Mouse (Mus musculus) erythroblast, embryonic 14.5 days (primary cell): ENCODE results near the gene Acsbg1. TPM values are rescaled to one million over a fixed set of nuclear protein-coding genes. Genes with fewer than 3 reads are reported as not detected.

Source experiments
- H3K27me3 ChIP-seq: 2 replicates; pipeline ENCODE4 v1.6.1; 2012; ENCODE audit warnings: inconsistent platforms; ENCODE audit not compliant: control insufficient read depth
- H3K36me3 ChIP-seq: 2 replicates; pipeline ENCODE4 v1.6.1; 2012; ENCODE audit warnings: mild to moderate bottlenecking, inconsistent platforms; ENCODE audit not compliant: control insufficient read depth
- H3K4me1 ChIP-seq: 2 replicates; pipeline ENCODE4 v1.6.1; 2012; ENCODE audit warnings: inconsistent platforms; ENCODE audit not compliant: control insufficient read depth
- H3K4me3 ChIP-seq: replicated peaks from 2 replicates; pipeline ENCODE3; 2012; ENCODE audit warnings: moderate library complexity, mild to moderate bottlenecking, inconsistent platforms
- H3K9me3 ChIP-seq: 2 replicates; pipeline ENCODE4 v1.6.1; 2012; ENCODE audit warnings: low read length, inconsistent platforms, mixed read lengths; ENCODE audit not compliant: control insufficient read depth
- GATA1 ChIP-seq: IDR thresholded peaks from 2 replicates; pipeline ENCODE4 v1.6.1; 2012; ENCODE audit warnings: low read length, inconsistent platforms, mixed read lengths
- TAL1 ChIP-seq: IDR thresholded peaks from 3 replicates; pipeline ENCODE4 v1.6.1; 2012; ENCODE audit warnings: low read length, inconsistent platforms, mixed read lengths
- polyA plus RNA-seq: library from polyadenylated mRNA; stranded (reverse); fragments of >175 nt; gene quantifications from 2 replicates; pipeline ENCODE4 v1.2.3, GENCODE M21; 2012

Acsbg1 gene
- polyA plus RNA-seq, 1 experiment = not detected

- TF ChIP-seq TAL1 (no peak), GATA1 (no peak)
- H3K27me3 ChIP-seq = no peaks in the 10 kb centered on the region
- peaks cover 4% of the 10 kb centered on the region for H3K36me3 ChIP-seq
- H3K4me1 ChIP-seq = peaks cover 41% of the 10 kb centered on the region
- no peaks in the 10 kb centered on the region for H3K9me3 ChIP-seq
- no peak overlapping the region for H3K4me3 ChIP-seq
Measured at GRCm38 (mm10) chr9:54583712-54584111, 78.0 kb downstream of the Acsbg1 start.

GRCm38 (mm10) chr9:54571130-54571839, 90.4 kb downstream of the Acsbg1 start:
- Histone ChIP-seq H3K36me3 (no peaks in the 10 kb centered on the region), H3K4me1 (peaks cover 7% of the 10 kb centered on the region), H3K9me3 (no peaks in the 10 kb centered on the region), H3K27me3 (no peaks in the 10 kb centered on the region), H3K4me3 (no peak overlapping the region)
- no peak for TF ChIP-seq GATA1
- TF ChIP-seq TAL1 = no peak

DNA sequence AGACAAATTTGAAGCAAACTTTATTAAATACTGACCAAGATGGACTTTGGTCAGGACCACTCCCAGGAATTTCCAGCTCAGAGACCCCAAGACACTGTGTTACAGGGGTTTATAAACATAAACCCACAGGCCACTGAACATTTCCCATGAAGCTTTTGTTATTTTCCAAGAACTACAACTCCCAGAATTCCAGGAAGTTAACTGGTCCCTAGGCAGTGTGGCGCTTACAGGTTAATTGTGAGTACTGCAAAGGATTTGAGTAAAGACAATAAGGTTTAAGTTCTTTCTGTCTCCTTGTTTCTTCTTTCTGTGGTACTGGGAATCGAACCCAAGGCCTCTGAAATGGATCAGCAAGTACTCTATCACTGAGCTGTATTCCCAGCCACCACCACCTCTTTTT, 92.9 kb downstream of the Acsbg1 start:
- Histone ChIP-seq H3K4me1 (peaks cover 9% of the 10 kb centered on the region), H3K9me3 (no peaks in the 10 kb centered on the region), H3K27me3 (no peaks in the 10 kb centered on the region), H3K4me3 (no peak overlapping the region), H3K36me3 (no peaks in the 10 kb centered on the region)
- TF ChIP-seq TAL1 (no peak), GATA1 (no peak)

DNA sequence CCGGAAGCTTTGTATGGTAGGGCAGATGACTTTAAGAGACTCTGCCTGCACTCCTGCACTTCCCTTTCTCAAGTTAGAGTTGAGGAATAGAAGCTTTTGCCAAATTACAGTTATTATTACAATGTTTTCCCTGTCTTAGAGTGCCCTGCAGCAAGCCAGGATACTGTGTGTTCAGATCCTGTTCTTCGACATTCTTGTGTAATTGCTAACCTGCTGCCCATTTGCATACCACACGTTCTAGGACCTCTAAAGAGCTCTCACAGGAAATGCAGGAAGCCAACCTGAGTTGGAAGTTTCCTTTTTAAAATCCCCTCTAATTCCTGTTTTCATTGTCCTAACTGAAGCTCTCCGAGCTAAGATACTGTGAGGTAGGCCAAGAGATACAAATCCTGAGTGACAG, 94.7 kb downstream of the Acsbg1 start:
- H3K27me3 ChIP-seq = no peaks in the 10 kb centered on the region
- peaks cover 12% of the 10 kb centered on the region for H3K4me1 ChIP-seq
- H3K9me3 ChIP-seq = no peaks in the 10 kb centered on the region
- TF ChIP-seq TAL1 = no peak
- H3K36me3 ChIP-seq = no peaks in the 10 kb centered on the region
- H3K4me3 ChIP-seq = no peak overlapping the region

DNA sequence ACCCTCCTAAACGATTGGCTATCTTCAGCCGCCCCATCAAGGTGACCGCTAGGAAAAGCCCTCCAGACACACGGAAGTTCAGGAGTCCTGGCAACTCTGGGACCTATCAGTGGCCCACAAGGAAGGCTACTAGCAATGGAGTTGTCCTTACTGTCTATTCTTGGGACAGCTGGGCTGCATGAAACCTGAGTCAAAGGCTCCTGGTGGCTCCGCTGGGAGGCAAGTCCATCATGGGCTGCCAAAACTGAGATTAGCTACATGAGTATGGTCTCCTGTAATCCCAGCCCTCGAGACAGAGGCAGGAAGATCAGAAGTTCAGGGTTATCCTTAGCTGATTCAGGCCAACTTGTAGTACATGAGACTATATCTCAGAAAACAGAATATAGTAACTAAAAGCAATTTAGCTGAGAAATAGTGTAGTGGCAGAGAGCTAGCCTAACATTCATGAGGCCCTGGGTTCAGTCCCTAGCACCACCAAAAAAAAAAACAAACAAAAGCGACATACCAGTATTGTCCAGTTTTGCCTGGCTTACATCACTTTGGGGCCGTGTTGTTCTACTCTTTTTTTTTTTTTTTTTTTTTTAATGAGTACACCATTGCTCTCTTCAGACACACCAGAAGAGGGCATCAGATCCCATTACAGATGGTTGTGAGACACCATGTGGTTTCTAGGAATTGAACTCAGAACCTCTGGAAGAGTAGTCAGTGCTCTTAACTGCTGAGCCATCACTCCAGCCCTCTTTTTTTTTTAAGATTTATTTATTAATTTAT, 100.7 kb downstream of the Acsbg1 start:
- peaks cover 20% of the 10 kb centered on the region for H3K4me1 ChIP-seq
- peaks cover 15% of the 10 kb centered on the region for H3K27me3 ChIP-seq
- H3K9me3 ChIP-seq = no peaks in the 10 kb centered on the region
- no peaks in the 10 kb centered on the region for H3K36me3 ChIP-seq
- no peak overlapping the region for H3K4me3 ChIP-seq
- TF ChIP-seq TAL1 (no peak), GATA1 (no peak)

DNA sequence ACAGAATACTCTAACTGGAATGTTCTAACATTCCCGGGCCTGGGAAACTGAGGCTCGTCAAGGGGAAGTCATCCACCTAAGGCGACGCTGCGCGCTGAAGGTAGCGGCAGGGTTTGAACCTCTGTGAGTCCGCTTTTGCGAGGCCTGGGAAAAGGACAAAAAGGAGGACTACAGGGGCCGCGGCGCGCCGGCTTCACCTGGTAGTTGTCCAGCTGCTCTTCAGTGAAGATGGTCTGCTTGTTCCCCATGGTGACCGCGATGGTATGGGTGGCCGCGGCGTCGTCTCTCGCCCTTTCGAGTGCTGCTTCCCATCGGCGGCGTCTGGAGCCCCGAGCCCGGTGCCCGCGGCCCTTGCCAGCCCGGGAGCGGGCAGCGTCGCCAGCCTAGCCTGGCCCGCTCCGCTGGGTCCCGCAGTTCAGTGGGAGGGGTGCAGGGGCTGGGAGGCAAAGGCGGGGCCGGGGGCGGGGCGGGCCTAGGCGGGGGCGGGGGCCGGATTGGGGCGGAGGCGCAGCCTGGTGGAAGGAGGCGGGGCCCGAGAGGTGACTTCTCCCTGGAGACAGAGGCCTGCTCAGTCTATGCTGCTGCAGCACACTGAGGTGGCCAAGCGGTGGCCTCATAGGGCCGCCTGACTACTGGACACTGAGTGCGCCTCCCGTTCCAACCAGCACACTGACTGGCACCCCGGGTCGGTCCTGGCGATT, 101.7 kb downstream of the Acsbg1 start, which contains the start of gene Cib2:
Cib2 (minus strand) TSS at position 448 of the 701 bp plus-strand sequence.
- H3K9me3 ChIP-seq = no peaks in the 10 kb centered on the region
- no peaks in the 10 kb centered on the region for H3K36me3 ChIP-seq
- TF ChIP-seq GATA1 = no peak
- TF ChIP-seq TAL1 = no peak
- peak within 1 kb of the TSS; percentile 61 for H3K4me3 ChIP-seq
- peaks cover 15% of the 10 kb centered on the region for H3K27me3 ChIP-seq
- peaks cover 18% of the 10 kb centered on the region for H3K4me1 ChIP-seq

DNA sequence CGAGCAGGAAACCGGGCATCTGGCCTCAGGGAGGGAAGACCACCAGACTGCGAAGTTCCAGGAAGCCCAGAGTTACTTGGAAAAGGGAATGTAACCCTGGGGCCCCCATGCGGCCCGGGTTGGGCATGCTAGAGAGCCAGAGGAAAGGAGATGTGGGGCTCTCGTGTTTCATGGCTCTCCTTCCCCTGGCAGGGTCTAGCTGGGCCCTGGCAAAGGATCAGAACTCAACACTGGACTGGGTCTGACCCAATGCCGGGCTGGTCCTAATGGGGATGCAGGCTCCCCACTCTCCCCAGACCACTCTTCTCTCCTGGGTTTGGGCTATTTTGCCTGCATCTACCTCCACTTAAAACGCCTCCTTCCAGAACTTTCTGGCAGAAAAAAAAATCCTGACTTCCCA, 102.9 kb downstream of the Acsbg1 start:
- H3K4me3 ChIP-seq = no peak overlapping the region
- TF ChIP-seq TAL1 = no peak
- TF ChIP-seq GATA1 = no peak
- H3K9me3 ChIP-seq = no peaks in the 10 kb centered on the region
- H3K36me3 ChIP-seq = no peaks in the 10 kb centered on the region
- peaks cover 15% of the 10 kb centered on the region for H3K27me3 ChIP-seq
- peaks cover 18% of the 10 kb centered on the region for H3K4me1 ChIP-seq

DNA sequence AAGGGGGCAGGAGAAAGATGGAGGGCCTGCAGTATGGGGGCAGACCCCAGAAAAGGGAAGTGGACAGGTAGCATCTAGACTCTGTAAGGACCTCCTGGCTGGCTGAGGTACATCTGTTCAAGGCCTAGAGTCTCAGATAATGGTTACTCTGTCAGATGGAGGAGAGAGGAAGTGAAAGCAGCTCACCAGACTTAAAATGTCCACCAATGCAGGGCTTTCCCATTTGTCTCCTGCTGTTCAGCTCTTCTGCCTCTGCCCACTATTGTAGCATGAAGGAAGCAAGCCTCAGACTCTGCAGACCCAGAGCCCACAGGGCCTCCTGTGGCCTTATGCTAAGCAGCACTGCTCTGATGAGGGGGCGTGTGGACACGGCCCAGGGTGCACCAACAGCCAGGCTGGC, 106.6 kb downstream of the Acsbg1 start:
- TF ChIP-seq TAL1 = no peak
- no peak for TF ChIP-seq GATA1
- peaks cover 10% of the 10 kb centered on the region for H3K4me1 ChIP-seq
- H3K27me3 ChIP-seq = peaks cover 15% of the 10 kb centered on the region
- H3K9me3 ChIP-seq = no peaks in the 10 kb centered on the region
- no peaks in the 10 kb centered on the region for H3K36me3 ChIP-seq
- H3K4me3 ChIP-seq = no peak overlapping the region

Other genes with a start within 250 kb of the Acsbg1 start
- 0.02 TPM in 1 of 2 replicates, not detected in the other for gene Dmxl2, start 160.2 kb downstream of the Acsbg1 start, polyA plus RNA-seq
- not detected in 2 replicates for gene Sh2d7, start 122.9 kb downstream of the Acsbg1 start, polyA plus RNA-seq
- 0.04 and 0.08 TPM in 2 replicates for gene Cib2, start 101.7 kb downstream of the Acsbg1 start, polyA plus RNA-seq
- gene Idh3a, start 75.5 kb downstream of the Acsbg1 start, polyA plus RNA-seq = 0.99 and 1.1 TPM in 2 replicates
- 7.7 and 8.4 TPM in 2 replicates for gene Dnaja4, start 37.0 kb upstream of the Acsbg1 start, polyA plus RNA-seq
- gene Wdr61, start 72.6 kb upstream of the Acsbg1 start, polyA plus RNA-seq = 1.2 and 2.7 TPM in 2 replicates
- not detected in 2 replicates for gene Crabp1, start 102.9 kb upstream of the Acsbg1 start, polyA plus RNA-seq
- gene Ireb2, start 201.9 kb upstream of the Acsbg1 start, polyA plus RNA-seq = 0.06 and 0.08 TPM in 2 replicates